Mouse (Mus musculus) G1E (cell line): ENCODE measurements around the gene Mecr.

Source experiments
- CTCF ChIP-seq: IDR thresholded peaks from 2 replicates; pipeline ENCODE4 v1.5.1; 2012; ENCODE audit warnings: low read depth, low read length, inconsistent platforms, mixed read lengths
- POLR2AphosphoS5 ChIP-seq: IDR thresholded peaks from 2 replicates; pipeline ENCODE4 v1.6.1; 2012; ENCODE audit warnings: low read depth, low read length, inconsistent platforms; ENCODE audit not compliant: insufficient replicate concordance
- TAL1 ChIP-seq: conservative IDR thresholded peaks from 2 replicates; pipeline ENCODE4 v1.6.1; 2012; ENCODE audit warnings: low read depth, low read length, inconsistent platforms, mixed read lengths

DNA sequence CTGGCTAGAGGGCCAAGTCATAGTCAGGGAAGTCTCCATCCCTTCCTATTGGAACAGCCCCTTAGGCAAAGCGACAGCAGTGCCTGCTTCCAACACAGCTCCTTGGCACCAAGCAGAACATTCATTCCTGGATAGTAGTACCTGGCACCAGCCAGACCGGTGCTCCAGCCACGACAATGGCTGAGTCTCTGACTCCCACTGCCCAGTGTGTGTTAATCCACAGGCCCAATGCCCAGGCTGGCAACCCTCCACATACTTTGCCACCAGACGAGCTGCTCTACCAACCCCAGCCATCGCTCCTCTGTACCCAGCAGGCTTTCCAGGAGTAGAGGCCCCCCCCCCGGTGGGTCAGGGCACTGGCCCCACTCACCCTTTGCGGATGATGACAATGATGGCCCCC is 45.8 kb upstream of the Mecr start:
- no peak for TF ChIP-seq CTCF
- TF ChIP-seq POLR2AphosphoS5: no peak
- no peak for TF ChIP-seq TAL1
